Mouse (Mus musculus): Measurements from ENCODE around the gene Slc28a2.
A peak's percentile ranks its signal among the peaks of the same experiment; 100 is the strongest.
"Not testable (repeated sequence)": the region's sequence is repeated elsewhere in the genome, so short reads cannot be mapped to it uniquely, and the experiment has no call there.

Slc28a2 gene

GRCm38 (mm10) chr2:122467351-122468013 is 41.2 kb downstream of the Slc28a2 start:
- peak; percentile 52 for DNase-seq (ENCODE audit: low read depth)

GRCm38 (mm10) chr2:122469221-122469620 is 42.9 kb downstream of the Slc28a2 start:
- DNase-seq (ENCODE audit: low read depth), result no peak

- no peak for DNase-seq (ENCODE audit: low read depth)
These were observed 50.3 kb downstream of the Slc28a2 start for GRCm38 (mm10) chr2:122476585-122476984.

GRCm38 (mm10) chr2:122483787-122484186 is 57.5 kb downstream of the Slc28a2 start:
- not testable (repeated sequence) for DNase-seq (ENCODE audit: low read depth)

GRCm38 (mm10) chr2:122484641-122485040 is 58.4 kb downstream of the Slc28a2 start, which contains the start of gene Gm14085:
Gene Gm14085 (plus strand): TSS chr2:122484941.
- no peak for DNase-seq (ENCODE audit: low read depth)

GRCm38 (mm10) chr2:122485654-122486053 is 59.4 kb downstream of the Slc28a2 start:
- not testable (repeated sequence) for DNase-seq (ENCODE audit: low read depth)

- DNase-seq (ENCODE audit: low read depth), result not testable (repeated sequence)
These were observed 59.8 kb downstream of the Slc28a2 start for GRCm38 (mm10) chr2:122486122-122486521.

- no peak for DNase-seq (ENCODE audit: low read depth)
These were observed 60.4 kb downstream of the Slc28a2 start for GRCm38 (mm10) chr2:122486674-122487073.

Data from fibroblast of lung, adult 2 months (primary cell).